Mouse (Mus musculus): ENCODE measurements at regions not wholly inside any gene's neighbourhood (a gene's known extent, or its start where the extent isn't known, plus 50 kb on each side); places are given as distances from the start of the nearest gene placed in this dataset.

DNA sequence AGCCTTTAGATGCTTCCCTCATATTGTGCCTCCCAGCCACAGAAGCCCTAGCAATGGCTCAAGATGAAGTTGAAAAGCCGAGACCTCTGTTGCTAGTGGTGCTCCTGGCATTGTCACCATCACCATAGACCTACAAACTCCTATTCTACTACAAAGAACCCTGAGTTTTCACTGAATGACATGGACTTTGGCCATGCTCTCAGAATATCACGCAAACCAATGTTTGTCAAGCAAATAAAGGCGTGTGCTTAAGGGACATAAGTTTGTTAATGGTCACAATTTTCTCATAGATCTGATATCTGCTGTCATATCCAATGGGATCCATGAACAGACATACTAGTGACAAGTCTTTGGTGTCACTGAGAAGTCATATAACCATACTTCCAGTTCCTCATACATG, 123.8 kb upstream of the Cd180 start:
- ATAC-seq (replicated peaks; ENCODE audit: poor library complexity), result no peak

GRCm38 (mm10) chr13:102570286-102570685, 123.1 kb upstream of the Cd180 start:
- no peak for ATAC-seq (replicated peaks; ENCODE audit: poor library complexity)

- peak; percentile 96 for ATAC-seq (replicated peaks; ENCODE audit: poor library complexity)
These were observed 120.0 kb upstream of the Cd180 start for GRCm38 (mm10) chr13:102573286-102573921.

GRCm38 (mm10) chr13:102576871-102577662, 116.3 kb upstream of the Cd180 start:
- ATAC-seq (replicated peaks; ENCODE audit: poor library complexity), result no peak

DNA sequence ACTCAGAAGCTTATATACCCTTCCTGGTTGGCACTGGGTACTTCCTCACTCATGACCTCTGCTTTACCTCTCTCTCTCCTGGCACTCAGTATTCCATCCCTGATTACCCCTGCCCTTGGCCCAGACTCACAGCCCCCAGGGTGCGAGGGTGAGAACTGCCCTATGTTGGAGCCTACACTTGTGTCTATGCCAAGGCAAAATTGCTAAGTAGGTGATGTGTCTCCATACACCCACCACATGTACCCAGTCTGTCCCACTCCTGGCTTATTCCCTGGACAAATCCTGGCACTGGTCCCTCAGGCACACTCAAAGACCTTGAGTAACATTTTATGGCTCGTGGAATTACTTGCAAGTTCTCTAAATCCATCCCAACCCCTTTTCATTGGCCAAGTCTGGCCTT, 114.5 kb upstream of the Cd180 start:
- ATAC-seq (replicated peaks; ENCODE audit: poor library complexity), result no peak

- peak; percentile 48 for ATAC-seq (replicated peaks; ENCODE audit: poor library complexity)
These were observed 113.7 kb upstream of the Cd180 start for GRCm38 (mm10) chr13:102579638-102580037.

DNA sequence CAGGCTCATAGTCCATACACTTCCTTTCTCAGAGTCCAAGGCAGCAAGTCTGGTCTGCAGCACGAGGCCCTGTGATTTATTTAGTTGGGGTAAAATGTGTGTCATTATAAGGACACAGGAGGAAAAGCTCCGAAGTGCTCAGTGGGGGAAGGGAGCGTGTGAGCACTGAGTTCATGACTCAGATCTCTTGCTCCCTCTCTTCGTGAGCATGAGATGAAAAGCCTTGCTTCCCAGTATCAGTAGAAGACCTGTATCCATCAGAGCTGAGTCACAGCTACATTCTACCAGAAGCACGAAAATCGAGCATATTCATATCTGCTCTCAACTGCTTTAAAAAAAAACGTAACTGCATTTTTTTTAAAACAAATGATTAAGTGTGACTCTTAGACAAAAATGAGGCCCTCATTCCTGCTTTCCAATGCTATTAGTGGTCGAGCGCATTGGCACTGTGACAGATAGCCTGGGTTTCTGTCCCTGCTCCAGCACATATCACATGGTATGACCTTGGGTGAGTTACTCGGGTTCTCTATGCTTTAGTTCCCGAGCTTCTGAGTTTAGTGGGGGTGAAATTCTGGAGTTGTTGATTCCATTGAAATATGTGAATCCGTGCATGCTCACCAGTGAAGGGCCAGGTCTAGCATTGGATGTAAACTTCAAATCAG, 109.2 kb upstream of the Cd180 start:
- no peak for ATAC-seq (replicated peaks; ENCODE audit: poor library complexity)

DNA sequence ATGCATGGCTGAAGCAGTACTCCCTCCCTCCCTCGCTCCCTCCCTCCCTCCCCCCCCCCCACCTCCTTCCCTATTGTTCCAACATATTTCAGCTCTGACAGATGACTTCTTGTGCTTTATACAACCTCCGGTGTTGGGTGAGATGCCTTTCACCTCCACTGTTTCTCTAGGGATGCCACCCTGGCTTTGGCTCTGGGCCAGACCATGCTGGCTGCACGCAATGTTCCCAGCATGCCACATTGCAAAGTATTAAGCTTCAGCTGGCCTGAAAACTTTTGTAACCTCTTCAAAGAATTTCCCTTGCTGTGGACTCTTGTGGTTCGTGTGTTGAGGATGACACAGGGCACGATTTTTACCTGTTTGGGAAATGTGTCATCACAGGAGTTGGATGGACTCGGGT, 107.1 kb upstream of the Cd180 start:
- no peak for ATAC-seq (replicated peaks; ENCODE audit: poor library complexity)

GRCm38 (mm10) chr13:102589680-102590435, 103.5 kb upstream of the Cd180 start:
- ATAC-seq (replicated peaks; ENCODE audit: poor library complexity), result no peak

DNA sequence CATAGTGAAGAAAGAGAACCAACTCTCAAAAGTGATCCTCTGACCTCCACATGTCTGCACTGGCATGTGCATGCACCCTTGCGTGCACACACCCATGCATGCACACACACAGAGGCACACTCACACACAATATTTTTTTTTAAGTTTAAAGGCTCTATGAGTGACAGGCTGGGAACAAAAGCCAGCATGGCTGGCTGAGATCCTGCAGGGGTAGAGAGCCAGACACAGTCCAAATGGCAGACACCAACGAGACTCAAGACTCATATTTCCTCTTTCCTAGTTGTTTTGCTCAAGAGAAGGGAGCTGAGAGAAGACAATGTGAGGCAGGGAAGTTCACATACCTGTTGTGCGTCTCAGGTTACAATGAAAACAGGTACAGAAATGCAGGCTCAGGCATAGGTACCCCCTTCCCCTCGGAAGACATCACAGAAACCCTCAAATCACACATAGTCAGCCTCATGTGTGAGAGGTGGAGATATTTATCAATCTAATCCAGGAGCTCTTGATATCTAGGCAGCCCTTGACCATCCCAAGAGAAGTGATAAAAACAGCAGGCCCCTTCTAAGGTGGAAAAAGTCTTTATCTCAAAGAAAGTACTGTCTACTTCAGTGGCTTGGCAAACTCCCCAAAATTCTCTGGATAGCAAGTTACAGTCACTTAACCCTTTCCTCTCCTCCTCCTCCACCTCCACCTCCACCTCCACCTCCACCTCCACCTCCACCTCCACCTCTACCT, 101.4 kb upstream of the Cd180 start:
- ATAC-seq (replicated peaks; ENCODE audit: poor library complexity), result 0 out of 2 replicates have a peak, but pooled peaks have one; percentile 26

GRCm38 (mm10) chr13:102593405-102594200, 99.8 kb upstream of the Cd180 start:
- no peak for ATAC-seq (replicated peaks; ENCODE audit: poor library complexity)

DNA sequence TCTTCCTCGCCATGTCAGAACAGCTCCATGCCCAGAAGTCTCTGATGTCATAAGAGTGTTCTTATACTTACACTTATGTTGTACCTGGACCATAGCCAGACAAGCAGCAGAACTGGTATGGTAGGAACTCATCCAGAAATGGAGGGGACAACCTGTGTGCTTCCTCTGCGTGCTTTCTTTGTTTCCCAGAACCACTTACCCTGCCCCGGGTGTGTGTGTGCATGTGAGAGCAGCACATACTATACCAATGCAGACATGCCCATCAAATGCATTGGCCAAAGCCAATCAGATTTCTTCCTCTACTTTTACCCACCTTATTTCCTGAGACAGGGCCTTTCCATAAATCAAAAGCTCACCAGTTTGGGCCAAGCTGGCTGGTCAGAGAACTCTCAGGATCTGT, 99.2 kb upstream of the Cd180 start:
- ATAC-seq (replicated peaks; ENCODE audit: poor library complexity), result no peak

DNA sequence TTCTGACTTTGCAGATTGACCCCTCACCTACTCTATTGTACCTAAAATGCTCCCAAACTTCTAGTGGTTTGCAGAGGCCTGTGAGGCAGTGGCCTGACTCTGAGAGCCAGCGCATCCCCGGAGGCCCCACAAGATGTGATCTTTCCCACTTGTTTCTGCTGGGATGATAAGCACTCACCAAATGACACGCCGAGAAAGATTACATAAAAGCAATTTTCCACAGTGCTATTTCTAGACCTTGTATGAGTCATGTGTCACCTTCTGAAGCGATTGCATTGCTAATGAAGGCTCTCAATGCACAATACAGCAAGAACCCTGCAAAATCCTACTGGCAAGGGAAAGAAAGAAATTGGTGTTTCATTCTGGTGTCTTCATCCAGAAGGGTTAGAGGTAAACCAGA, 97.8 kb upstream of the Cd180 start:
- no peak for ATAC-seq (replicated peaks; ENCODE audit: poor library complexity)

GRCm38 (mm10) chr13:102596101-102596500, 97.3 kb upstream of the Cd180 start:
- ATAC-seq (replicated peaks; ENCODE audit: poor library complexity), result no peak

DNA sequence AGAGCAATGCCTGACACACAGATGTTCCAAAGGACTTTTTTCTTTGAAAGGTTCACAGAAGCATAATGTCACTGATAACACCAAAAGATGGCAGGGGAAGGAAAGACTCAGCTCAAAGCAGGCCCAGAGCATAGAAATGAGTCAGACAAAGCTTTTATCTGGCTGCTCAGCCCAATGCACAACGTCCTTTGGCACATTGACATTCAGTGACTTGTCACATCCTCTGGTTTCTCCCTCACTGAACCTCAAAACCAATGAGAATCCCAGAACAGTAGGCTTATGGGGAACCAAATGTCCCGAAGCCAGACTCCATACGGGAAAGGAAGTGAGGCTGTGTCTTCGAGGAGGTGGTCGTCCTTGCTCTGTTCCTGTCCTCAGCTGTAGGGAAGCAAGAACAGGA, 95.2 kb upstream of the Cd180 start:
- ATAC-seq (replicated peaks; ENCODE audit: poor library complexity), result no peak

DNA sequence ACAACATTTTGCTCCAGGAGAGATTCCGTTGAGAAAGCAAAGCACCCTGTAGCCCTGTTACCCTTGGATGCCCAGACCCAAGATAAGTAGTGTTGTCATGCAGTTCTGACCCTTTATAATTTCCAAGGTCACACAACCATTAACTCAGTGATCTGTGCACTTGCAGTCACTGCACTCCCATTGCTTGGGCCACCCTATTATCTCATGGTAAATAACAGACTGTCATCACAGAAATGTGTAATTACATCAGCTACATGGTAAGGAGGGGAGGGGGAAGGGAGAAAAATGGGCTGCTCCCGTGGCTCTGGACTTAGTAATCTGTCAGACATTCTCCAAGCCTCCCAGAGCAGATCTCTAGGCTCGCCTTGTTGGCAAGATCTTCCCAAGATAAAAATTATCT, 93.8 kb upstream of the Cd180 start:
- no peak for ATAC-seq (replicated peaks; ENCODE audit: poor library complexity)

DNA sequence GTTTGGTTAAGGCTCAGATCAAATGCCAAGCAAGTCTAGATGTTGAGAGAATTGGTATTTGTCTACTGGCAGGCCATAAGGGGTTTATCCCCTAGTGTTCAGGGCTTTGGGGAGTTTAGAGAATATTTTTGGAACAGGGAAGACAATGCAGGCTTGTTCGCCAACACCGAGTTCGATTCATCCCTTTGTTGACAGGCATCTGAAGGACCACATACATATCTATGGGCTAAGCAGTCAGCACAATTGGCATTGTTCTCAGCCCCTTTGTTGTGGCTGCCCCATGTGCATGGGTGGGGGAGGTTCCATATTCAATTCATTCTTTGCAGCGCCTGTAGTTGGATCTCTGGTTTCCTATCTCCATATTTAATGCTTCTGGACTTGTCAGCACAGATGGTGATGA, 93.3 kb upstream of the Cd180 start:
- no peak for ATAC-seq (replicated peaks; ENCODE audit: poor library complexity)

- no peak for ATAC-seq (replicated peaks; ENCODE audit: poor library complexity)
These were observed 68.9 kb upstream of the Cd180 start for GRCm38 (mm10) chr13:102624461-102624860.

- no peak for ATAC-seq (replicated peaks; ENCODE audit: poor library complexity)
These were observed 68.1 kb upstream of the Cd180 start for GRCm38 (mm10) chr13:102625171-102625835.

All from megakaryocyte progenitor cell, adult 5-6 weeks (primary cell).